Mouse (Mus musculus) bone marrow macrophage, adult 2 months (primary cell): ENCODE measurements around the gene Adra2b. TPM values are rescaled to one million over a fixed set of nuclear protein-coding genes. Genes with fewer than 3 reads are reported as not detected.

ENCODE experiments used
- H3K27ac ChIP-seq: 2 replicates; pipeline ENCODE4 v1.5.1; 2012; ENCODE audit warnings: low read depth, low read length; ENCODE audit not compliant: insufficient read depth
- H3K4me1 ChIP-seq: 2 replicates; pipeline ENCODE4 v1.6.1; 2012; ENCODE audit warnings: low read length; ENCODE audit not compliant: control insufficient read depth, insufficient read depth
- H3K4me3 ChIP-seq: 2 replicates; pipeline ENCODE4 v1.5.1; 2012; ENCODE audit warnings: mild to moderate bottlenecking, low read length, moderate library complexity; ENCODE audit not compliant: insufficient read depth
- CTCF ChIP-seq: IDR thresholded peaks from 2 replicates; pipeline ENCODE4 v1.5.1; 2012; ENCODE audit warnings: low read depth, mild to moderate bottlenecking, low read length, moderate library complexity
- POLR2A ChIP-seq: IDR thresholded peaks from 2 replicates; pipeline ENCODE4 v1.6.1; 2012; ENCODE audit warnings: mild to moderate bottlenecking, low read depth, low read length, borderline replicate concordance
- polyA plus RNA-seq: library from polyadenylated mRNA; stranded (reverse); fragments of >200 nt; gene quantifications from 2 replicates; pipeline ENCODE4 v1.2.4, GENCODE M21; 2012; ENCODE audit not compliant: missing spikeins, insufficient read depth, insufficient read length

Adra2b gene
- polyA plus RNA-seq, 1 experiment, result 0.13 TPM

DNA sequence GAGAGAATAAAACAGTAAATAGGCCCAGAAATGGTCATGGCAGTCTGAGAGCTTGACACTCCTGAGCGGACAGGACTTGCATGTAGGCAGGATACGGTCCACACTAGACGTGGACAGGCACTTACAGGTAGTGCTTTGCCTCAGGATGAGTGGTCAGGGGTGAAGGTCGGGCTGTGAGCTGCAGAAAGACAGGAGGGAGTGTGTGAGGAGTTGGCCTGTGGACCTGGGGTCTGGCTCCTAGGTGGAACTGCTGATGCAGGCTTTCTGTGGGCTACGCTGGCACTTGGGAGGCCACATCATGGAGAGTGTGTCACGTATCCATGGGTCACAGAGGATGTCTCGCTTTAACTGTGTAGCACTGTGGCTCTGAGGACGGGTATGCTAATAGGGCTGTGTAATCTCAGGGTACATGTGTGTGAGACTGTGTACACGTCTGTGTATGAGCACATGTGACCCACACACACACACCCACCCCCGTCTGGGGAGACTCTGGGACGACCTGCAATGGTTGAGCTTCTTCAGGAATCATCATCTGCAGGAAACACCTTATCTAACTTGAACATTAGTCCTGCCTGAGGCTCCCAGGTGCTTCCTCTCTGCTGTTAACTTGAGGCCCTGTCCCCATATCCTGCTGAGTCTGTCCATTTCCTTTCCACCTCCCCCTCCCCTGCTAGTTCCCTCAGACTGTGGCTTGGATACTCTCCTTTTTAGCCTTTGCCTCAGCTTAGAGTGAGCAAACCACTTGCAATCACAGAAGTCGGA lies 34.7 kb upstream of the Adra2b start:
- H3K27ac ChIP-seq, result no peak overlapping the region
- no peak overlapping the region for H3K4me3 ChIP-seq
- no peak for TF ChIP-seq POLR2A
- TF ChIP-seq CTCF, result no peak
- peaks cover 16% of the 10 kb centered on the region for H3K4me1 ChIP-seq

DNA sequence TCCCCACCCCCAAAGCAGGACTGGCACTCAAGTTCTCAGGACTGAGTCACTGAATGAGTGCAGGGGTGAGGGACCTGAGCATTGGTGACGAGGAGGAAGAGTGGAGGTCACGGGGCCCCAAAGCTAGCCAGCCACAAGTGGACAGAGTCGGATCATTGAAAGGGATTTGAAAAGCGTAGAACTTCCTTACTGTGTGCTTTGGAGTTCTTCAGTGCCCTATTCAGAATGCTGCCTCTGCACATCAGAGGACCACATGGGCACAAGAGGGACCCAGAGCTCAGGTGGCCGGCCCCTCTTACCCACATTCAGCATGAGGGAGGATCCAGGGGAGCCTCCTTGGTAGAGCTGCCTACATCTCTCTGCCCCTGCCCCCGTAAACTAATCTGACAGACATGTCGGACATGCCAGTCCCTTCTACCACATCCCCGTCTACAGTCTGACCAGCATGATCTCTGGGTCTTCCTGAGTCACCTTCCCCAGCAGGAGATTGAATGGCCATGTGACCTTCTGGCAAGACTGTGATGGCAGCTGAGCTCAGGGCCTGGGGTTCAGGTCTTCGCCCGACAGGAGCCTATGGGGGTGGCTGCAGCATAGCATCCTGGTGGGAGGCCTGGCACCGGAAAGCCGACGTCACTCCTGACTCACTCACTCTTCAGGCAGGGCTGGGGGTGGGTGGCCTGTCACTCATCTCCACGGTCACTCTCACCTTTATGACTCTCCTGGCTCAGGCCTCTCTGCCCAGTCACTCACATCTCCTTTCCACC lies 30.0 kb upstream of the Adra2b start:
- Histone ChIP-seq H3K27ac (no peak overlapping the region), H3K4me3 (no peak overlapping the region), H3K4me1 (peaks cover 24% of the 10 kb centered on the region)
- TF ChIP-seq POLR2A (no peak), CTCF (no peak)

DNA sequence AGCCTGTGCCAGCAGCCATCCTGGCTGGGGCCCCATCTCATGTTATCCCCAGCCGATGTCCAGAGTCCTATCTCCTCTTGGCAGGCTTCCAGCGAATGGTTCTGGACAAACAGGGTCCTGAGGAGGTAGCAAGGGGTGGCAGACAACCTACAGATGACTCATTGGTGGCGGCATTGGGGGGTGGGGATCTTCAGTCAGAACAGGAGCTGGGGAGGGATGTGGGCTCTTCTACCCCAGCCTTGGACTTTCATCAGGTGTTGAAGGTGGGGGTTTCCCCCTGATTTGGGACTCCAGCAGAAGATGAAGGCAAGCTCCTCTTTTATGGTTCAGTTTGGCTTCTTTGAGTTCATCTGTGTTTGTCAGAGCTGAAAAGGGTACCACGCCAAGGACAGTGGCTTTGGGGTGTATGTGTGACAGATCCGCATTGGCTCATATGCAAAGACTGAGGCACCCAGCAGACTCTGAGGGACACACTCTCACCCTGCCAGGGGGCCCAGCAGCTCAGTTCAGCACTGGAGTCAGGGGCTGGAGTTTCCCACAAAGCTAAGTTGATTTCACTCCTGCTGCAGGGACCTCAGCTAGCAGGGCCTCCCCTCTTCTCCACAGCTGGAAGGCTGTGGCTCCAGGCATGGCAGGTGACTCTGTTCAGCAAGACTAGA lies 28.9 kb upstream of the Adra2b start:
- Histone ChIP-seq H3K4me1 (peaks cover 26% of the 10 kb centered on the region), H3K4me3 (no peak overlapping the region), H3K27ac (no peak overlapping the region)
- no peak for TF ChIP-seq CTCF
- no peak for TF ChIP-seq POLR2A

DNA sequence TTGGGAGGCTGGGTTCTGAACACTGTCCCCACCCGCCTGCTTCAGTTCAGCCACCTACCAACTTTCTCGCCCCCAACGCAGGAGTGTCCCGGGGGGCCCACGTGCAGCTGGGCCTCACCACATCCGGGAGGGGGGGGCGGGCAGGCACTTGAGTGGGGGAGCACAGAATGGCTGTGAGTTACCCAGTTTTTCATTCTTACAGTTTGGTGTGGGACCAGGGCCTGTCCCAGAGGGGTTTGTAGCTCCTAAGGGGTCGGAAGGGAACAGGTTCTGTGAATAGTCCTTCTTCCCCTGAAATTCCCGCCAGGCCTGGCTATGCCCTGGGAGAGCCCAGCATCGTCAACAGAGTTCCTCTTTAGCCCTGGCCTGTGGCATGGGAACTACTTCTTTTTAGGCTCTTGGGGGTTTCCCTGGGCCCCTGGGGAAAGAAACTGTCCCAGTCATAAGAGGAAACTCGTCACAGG lies 27.9 kb upstream of the Adra2b start:
- TF ChIP-seq CTCF (no peak), POLR2A (no peak)
- Histone ChIP-seq H3K27ac (peak overlapping the region; percentile 24; the same call in 1 of the 2 replicates), H3K4me3 (no peak overlapping the region), H3K4me1 (peaks cover 26% of the 10 kb centered on the region)

DNA sequence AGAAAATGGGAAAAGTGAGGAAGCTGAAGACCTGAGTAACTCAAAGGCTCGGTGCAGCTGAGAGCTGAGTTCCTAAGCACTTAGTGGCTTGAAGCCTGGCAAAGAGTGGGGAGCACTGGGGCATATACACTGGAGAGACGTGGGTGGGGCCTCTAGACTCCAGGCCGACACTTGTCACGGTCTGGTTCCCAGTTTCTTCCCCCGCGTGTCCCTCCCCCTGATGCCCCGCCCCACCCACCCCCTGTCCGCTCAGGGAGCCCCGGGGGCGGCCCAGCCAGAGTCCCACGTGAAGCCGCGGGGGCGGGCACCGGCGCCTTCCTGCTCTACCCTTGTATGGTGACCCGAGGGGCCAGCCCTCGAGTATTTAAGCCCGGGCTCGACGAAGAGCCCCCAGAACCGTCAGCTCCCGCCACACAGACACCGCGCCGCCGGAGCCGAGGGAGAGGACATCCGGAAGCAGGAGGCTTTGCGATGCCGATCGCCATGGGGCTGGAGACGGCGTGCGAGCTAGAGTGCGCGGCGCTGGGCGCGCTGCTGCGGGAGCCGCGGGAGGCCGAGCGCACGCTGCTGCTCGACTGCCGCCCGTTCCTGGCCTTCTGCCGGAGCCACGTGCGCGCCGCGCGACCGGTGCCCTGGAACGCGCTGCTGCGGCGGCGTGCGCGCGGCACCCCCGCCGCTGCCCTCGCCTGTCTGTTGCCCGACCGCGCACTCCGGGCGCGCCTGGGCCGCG lies 27.1 kb upstream of the Adra2b start, which contains the start of gene Dusp2:
Gene Dusp2, plus strand, starts transcription at position 393 of the 730 bp plus-strand sequence.
- Histone ChIP-seq H3K4me1 (peaks cover 26% of the 10 kb centered on the region), H3K4me3 (peak within 1 kb of the TSS; percentile 92), H3K27ac (peak within 1 kb of the TSS; percentile 67)
- peak; percentile 86; the same call in 1 of the 2 replicates for TF ChIP-seq POLR2A
- TF ChIP-seq CTCF, result no peak

DNA sequence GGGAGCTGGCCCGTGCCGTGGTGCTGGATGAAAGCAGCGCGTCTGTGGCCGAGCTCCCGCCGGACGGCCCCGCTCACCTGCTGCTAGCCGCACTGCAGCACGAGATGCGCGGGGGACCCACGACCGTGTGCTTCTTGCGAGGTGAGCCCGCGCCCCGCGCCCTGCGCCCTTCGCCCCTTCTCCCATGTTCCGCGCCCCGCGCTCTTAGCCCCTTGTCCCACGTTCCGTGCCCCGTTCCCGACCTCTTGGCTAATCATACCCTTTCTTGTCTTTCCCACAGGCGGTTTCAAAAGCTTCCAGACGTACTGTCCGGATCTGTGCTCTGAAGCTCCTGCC lies 26.5 kb upstream of the Adra2b start:
- Histone ChIP-seq H3K4me3 (peak overlapping the region; percentile 92), H3K4me1 (peaks cover 26% of the 10 kb centered on the region), H3K27ac (peak overlapping the region; percentile 67)
- TF ChIP-seq POLR2A (no peak), CTCF (no peak)

DNA sequence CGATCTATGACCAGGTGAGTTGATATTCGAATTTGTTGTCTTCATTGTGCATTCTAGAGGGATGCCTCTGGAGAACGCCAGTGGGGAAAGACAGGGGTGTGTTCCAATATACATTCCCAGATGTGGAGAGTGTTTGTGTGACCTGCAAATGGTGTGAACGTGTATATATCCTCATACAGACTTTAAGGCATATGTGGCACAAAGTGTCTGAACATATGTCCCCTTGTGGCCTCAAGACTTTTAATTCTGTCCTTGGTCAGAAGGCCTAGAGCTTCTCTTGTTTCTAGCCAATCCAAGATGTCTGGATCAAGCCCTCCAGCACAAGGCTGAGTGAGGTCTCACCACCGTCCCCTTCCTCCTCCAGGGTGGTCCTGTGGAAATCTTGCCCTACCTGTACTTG lies 26.1 kb upstream of the Adra2b start:
- Histone ChIP-seq H3K4me3 (peak overlapping the region; percentile 92), H3K27ac (no peak overlapping the region), H3K4me1 (peaks cover 26% of the 10 kb centered on the region)
- no peak for TF ChIP-seq CTCF
- no peak for TF ChIP-seq POLR2A

DNA sequence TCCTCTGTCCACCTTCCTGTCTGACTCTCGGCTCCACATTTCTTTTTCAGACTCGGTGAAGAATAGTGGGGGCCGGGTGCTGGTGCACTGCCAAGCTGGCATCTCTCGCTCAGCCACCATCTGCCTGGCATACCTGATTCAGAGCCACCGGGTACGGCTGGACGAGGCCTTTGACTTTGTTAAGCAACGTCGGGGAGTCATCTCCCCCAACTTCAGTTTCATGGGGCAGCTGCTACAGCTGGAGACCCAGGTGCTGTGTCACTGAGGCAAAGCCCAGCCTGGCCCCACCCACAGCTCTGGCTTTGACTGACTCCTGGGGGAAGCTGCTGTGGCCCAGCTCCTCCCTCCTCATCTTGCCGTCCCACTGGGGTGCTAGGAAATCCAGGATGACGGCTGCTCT lies 25.5 kb upstream of the Adra2b start:
- TF ChIP-seq CTCF (no peak), POLR2A (no peak)
- Histone ChIP-seq H3K4me1 (peaks cover 26% of the 10 kb centered on the region), H3K4me3 (peak overlapping the region; percentile 92), H3K27ac (peak overlapping the region; percentile 17; the same call in 1 of the 2 replicates)

DNA sequence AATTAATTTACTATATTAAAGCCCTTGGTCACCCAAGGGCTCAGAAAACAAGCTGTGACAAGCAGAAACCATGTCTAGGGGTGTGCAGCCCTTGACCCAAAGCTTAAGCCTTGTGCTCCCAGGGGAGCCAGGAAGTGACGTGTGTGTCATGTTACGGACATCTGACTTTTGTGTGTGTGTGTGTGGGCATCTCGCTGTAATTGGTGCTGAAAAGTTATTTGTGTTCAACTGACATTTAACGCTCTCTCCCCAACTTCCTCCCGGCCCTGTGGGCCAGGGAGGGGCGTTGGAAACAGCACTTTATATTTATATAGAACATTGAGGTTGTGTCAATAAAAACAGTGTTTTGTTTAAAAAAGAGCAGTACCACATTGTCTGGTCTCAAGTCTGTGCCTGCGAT lies 25.0 kb upstream of the Adra2b start:
- TF ChIP-seq POLR2A (no peak), CTCF (no peak)
- H3K4me1 ChIP-seq, result peaks cover 26% of the 10 kb centered on the region
- H3K4me3 ChIP-seq, result no peak overlapping the region
- H3K27ac ChIP-seq, result peak overlapping the region; percentile 17; the same call in 1 of the 2 replicates
